Mouse (Mus musculus) C3H10T1/2 (cell line): Measurements from ENCODE around the gene Btg1-ps1. TPM values are rescaled to one million over a fixed set of nuclear protein-coding genes. Genes with fewer than 3 reads are reported as not detected.

Source experiments
- polyA plus RNA-seq, 2 experiments: library from polyadenylated mRNA; unstranded; fragments of >200 nt; fragmentation: generic; extraction: Trizol; gene quantifications; one replicate each; pipeline ENCODE4 v1.2.1; 2012; ENCODE audit warnings: missing spikeins in 2 of 2

Btg1-ps1 gene
- not detected for polyA plus RNA-seq

DNA sequence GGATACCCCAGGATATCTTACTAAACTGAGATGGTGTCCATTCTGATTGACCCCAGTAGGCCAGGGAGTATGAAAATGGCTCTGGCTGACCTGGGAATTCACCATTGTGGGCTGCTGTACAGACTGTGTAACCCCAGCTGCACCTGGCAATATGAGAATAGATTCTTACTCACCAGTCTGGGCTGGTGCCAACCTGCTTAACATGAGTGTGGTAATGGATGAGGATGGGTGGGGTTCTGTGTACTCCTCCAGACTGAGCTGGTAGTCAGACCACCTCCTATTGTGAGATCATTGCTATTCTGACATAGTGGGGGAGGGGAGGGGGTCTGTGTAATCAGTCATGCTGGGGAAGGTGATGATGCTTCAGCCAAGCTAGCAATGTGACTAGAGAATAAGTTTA is at the start of gene Btg1-ps1:
TSS of gene Btg1-ps1 (minus strand) at position 219 of the 400 bp plus-strand sequence.

DNA sequence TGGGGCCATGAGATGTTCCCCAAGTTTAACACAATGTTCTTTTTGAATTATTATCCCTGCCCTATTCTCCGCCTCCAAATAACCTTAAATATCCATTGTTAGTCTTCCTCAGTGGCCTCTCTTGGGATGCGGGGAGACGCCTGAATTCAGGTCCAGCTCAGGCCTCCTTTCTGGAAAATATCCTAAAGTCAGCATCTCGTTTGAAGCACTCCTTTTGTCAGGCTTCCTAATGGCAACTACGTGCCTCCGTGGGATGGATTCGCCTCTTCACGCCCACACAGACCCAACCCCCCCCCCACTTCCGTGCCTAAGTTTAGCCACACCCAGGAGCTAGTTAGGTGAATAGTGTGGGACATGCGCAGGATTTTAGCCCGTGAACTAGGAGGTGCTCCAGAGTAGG is 47.6 kb upstream of the Btg1-ps1 start, which contains the start of gene Rhox10:
TSS of gene Rhox10 (plus strand) at position 301 of the 400 bp plus-strand sequence.

DNA sequence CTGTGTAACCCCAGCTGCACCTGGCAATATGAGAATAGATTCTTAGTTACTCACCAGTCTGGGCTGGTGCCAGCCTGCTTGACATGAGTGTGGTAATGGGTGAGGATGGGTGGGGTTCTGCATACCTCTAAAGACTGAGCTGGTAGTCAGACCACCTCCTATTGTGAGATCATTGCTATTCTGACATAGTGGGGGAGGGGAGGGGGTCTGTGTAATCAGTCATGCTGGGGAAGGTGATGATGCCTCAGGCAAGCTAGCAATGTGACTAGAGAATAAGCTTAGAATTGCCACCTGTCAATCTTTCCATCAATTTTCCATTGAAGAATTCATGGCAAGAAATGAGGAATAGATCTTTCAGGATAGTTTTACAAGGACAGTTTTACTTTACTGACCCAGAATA is 24.4 kb upstream of the Btg1-ps1 start, which contains the start of gene Btg1-ps2:
TSS of gene Btg1-ps2 (minus strand) at position 101 of the 400 bp plus-strand sequence.

Other genes starting within 250 kb of the Btg1-ps1 start
- 1 to 10 TPM; 3.4 to 8.1 TPM for gene Rhox5, start 214.0 kb downstream of the Btg1-ps1 start, polyA plus RNA-seq
- gene Rhox6, start 191.9 kb downstream of the Btg1-ps1 start, polyA plus RNA-seq = not detected
- not detected for gene Rhox7a, start 187.1 kb downstream of the Btg1-ps1 start, polyA plus RNA-seq
- gene Rhox8, start 139.9 kb downstream of the Btg1-ps1 start, polyA plus RNA-seq = not detected
- not detected for gene Rhox7b, start 121.6 kb downstream of the Btg1-ps1 start, polyA plus RNA-seq
- gene Rhox9, start 117.0 kb downstream of the Btg1-ps1 start, polyA plus RNA-seq = not detected
- gene Btg1-ps2, start 24.3 kb upstream of the Btg1-ps1 start, polyA plus RNA-seq = not detected
- not detected for gene Rhox10, start 47.7 kb upstream of the Btg1-ps1 start, polyA plus RNA-seq
- not detected for gene Rhox11, start 66.3 kb upstream of the Btg1-ps1 start, polyA plus RNA-seq
- gene Rhox12, start 92.1 kb upstream of the Btg1-ps1 start, polyA plus RNA-seq = not detected
- gene Rhox13, start 102.4 kb upstream of the Btg1-ps1 start, polyA plus RNA-seq = not detected
- gene Zbtb33, start 171.0 kb upstream of the Btg1-ps1 start, polyA plus RNA-seq = 1 to 10 TPM in 1 of 2 experiments, under 1 TPM in 1; 0.11 to 1.3 TPM
- gene Tmem255a, start 233.6 kb upstream of the Btg1-ps1 start, polyA plus RNA-seq = under 1 TPM; 0.09 to 0.41 TPM